Mouse (Mus musculus): ENCODE measurements around the gene Brpf1.
"Not testable (repeated sequence)": the region's sequence is repeated elsewhere in the genome, so short reads cannot be mapped to it uniquely, and the experiment has no call there.

Brpf1 gene

GRCm38 (mm10) chr6:113307481-113308121 is 664 bp downstream of the Brpf1 start:
- peak; percentile 26 to 49 for DNase-seq (ENCODE audit: low spot score in 2 of 2)

GRCm38 (mm10) chr6:113308141-113308540 is 1.2 kb downstream of the Brpf1 start:
- DNase-seq (ENCODE audit: low spot score in 2 of 2) = peak in 1 of 2 experiments; percentile 36

GRCm38 (mm10) chr6:113315972-113316371 is 9.0 kb downstream of the Brpf1 start:
- no peak for DNase-seq (ENCODE audit: low spot score in 2 of 2)

GRCm38 (mm10) chr6:113326533-113327315 is 19.8 kb downstream of the Brpf1 start, which contains the start of gene Ogg1:
Gene Ogg1, plus strand, starts transcription at chr6:113326972.
- DNase-seq (ENCODE audit: low spot score in 2 of 2) = peak; percentile 98 to 99

GRCm38 (mm10) chr6:113329396-113329795 is 22.5 kb downstream of the Brpf1 start:
- DNase-seq (ENCODE audit: low spot score in 2 of 2) = no peak

GRCm38 (mm10) chr6:113330547-113330946 is 23.6 kb downstream of the Brpf1 start:
- no peak for DNase-seq (ENCODE audit: low spot score in 2 of 2)

- no peak for DNase-seq (ENCODE audit: low spot score in 2 of 2)
Observed at GRCm38 (mm10) chr6:113331721-113332120, 24.8 kb downstream of the Brpf1 start.

- DNase-seq (ENCODE audit: low spot score in 2 of 2) = not testable (repeated sequence)
Observed at GRCm38 (mm10) chr6:113332734-113333133, 25.8 kb downstream of the Brpf1 start.

- peak in 1 of 2 experiments; percentile 71 for DNase-seq (ENCODE audit: low spot score in 2 of 2)
Observed at GRCm38 (mm10) chr6:113333137-113333950, 26.4 kb downstream of the Brpf1 start.

GRCm38 (mm10) chr6:113334216-113334615 is 27.3 kb downstream of the Brpf1 start:
- DNase-seq (ENCODE audit: low spot score in 2 of 2) = no peak

GRCm38 (mm10) chr6:113336852-113337620 is 30.1 kb downstream of the Brpf1 start:
- DNase-seq (ENCODE audit: low spot score in 2 of 2) = no peak

GRCm38 (mm10) chr6:113341574-113341973 is 34.6 kb downstream of the Brpf1 start:
- no peak for DNase-seq (ENCODE audit: low spot score in 2 of 2)

GRCm38 (mm10) chr6:113342297-113342696 is 35.4 kb downstream of the Brpf1 start:
- DNase-seq (ENCODE audit: low spot score in 2 of 2) = no peak

GRCm38 (mm10) chr6:113343177-113344092 is 36.5 kb downstream of the Brpf1 start, which contains the start of gene Camk1:
Gene Camk1, minus strand, starts transcription at chr6:113343984.
- DNase-seq (ENCODE audit: low spot score in 2 of 2) = peak in 1 of 2 experiments; percentile 71

- DNase-seq (ENCODE audit: low spot score in 2 of 2) = no peak
Observed at GRCm38 (mm10) chr6:113344321-113344720, 37.4 kb downstream of the Brpf1 start.

GRCm38 (mm10) chr6:113346897-113347296 is 40.0 kb downstream of the Brpf1 start:
- no peak for DNase-seq (ENCODE audit: low spot score in 2 of 2)

- DNase-seq (ENCODE audit: low spot score in 2 of 2) = no peak
Observed at GRCm38 (mm10) chr6:113350538-113350937, 43.6 kb downstream of the Brpf1 start.

GRCm38 (mm10) chr6:113351161-113351560 is 44.2 kb downstream of the Brpf1 start:
- no peak for DNase-seq (ENCODE audit: low spot score in 2 of 2)

- DNase-seq (ENCODE audit: low spot score in 2 of 2) = no peak
Observed at GRCm38 (mm10) chr6:113351653-113352052, 44.7 kb downstream of the Brpf1 start.

GRCm38 (mm10) chr6:113352820-113353219 is 45.9 kb downstream of the Brpf1 start:
- DNase-seq (ENCODE audit: low spot score in 2 of 2) = no peak
